Mouse (Mus musculus) embryonic facial prominence, embryonic 10.5 days (tissue): ENCODE results near the gene Pxdc1. TPM values are rescaled to one million over a fixed set of nuclear protein-coding genes. Genes with fewer than 3 reads are reported as not detected.
A peak's percentile ranks its signal among the peaks of the same experiment; 100 is the strongest.

Experiments
- DNase-seq: peaks from one replicate; pipeline ENCODE4 v3.0.0-alpha.2; 2017; ENCODE audit warnings: low spot score
- H3K27ac ChIP-seq: fragments of 300-500 bp; sonication (generic); replicated peaks from 2 replicates; pipeline ENCODE4 v1.5.1; 2016; ENCODE audit warnings: mild to moderate bottlenecking
- H3K27me3 ChIP-seq: fragments of 300-500 bp; sonication (generic); replicated peaks from 2 replicates; pipeline ENCODE4 v1.6.1; 2016; ENCODE audit warnings: low read depth, mild to moderate bottlenecking; ENCODE audit not compliant: poor library complexity, severe bottlenecking
- H3K36me3 ChIP-seq: fragments of 300-500 bp; sonication (generic); replicated peaks from 2 replicates; pipeline ENCODE4 v1.6.1; 2016; ENCODE audit warnings: mild to moderate bottlenecking, moderate library complexity
- H3K4me1 ChIP-seq: fragments of 300-500 bp; sonication (generic); 2 replicates; pipeline ENCODE4 v1.6.1; 2016
- H3K4me3 ChIP-seq: fragments of 300-500 bp; sonication (generic); 2 replicates; pipeline ENCODE4 v1.5.1; 2016; ENCODE audit warnings: mild to moderate bottlenecking, moderate library complexity
- H3K9me3 ChIP-seq: fragments of 300-500 bp; sonication (generic); 2 replicates; pipeline ENCODE4 v1.6.1; 2016; ENCODE audit warnings: mild to moderate bottlenecking
- WGBS: fragments of 180-500 bp; shearing (Covaris S2); methylation state at CpG from one replicate; pipeline ENCODE4 v1.1.7; 2016; 5-methylcytosine and 5-hydroxymethylcytosine counted together
- polyA plus RNA-seq: library from polyadenylated mRNA; unstranded; fragments of >200 nt; fragmentation: Nextera tagmentation; extraction: Ambion mirVana; gene quantifications from 2 replicates; pipeline ENCODE4 v1.2.1, GENCODE M21; 2016

Pxdc1 gene
- 4.1 TPM in 2 replicates for polyA plus RNA-seq

DNA sequence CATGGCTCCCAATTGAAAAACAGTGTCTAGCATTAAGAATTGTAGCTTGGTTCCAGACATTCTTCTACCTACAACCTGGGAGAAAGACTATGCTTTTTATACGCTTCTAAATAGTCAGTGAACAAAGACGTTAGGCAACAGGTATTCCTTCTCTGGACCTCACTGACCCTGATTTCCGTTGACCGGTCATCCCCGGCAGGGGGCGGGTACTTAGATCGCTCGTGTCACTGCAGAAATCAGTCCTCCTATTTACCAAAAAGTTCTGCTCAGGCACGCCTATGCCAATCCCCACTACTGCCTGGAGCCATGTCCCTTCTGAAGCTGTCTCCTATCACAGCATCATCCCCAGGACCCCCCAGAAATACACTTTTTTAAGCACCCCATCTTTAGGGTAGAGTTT lies at the start of gene Pxdc1:
Gene Pxdc1, minus strand, starts transcription at position 96 of the 400 bp plus-strand sequence.
- under 1% methylated on average over 9 of the region's 9 CpGs for WGBS
- peak within 1 kb of the TSS; percentile 88 for H3K27ac ChIP-seq

DNA sequence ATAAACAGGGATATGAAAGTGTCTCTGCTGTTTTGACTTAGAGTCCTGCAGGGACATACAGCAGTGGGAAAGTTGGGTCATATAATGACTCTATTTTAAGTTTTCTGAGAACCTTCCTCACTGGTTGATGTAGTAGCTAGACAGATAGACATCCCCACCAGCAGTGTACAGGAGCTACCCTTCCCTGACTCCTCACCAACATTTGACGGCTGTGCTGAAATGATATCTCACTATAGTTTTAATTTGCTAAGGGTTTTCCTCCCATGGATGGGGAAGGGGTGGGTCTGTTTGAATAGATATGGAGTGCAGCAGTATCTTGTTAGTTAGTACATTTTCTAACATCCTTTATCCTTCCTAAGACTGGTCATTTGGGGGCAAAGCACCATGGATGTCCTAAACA lies 47.3 kb upstream of the Pxdc1 start:
- Histone ChIP-seq H3K27me3 (no peaks in the 10 kb centered on the region), H3K4me3 (no peak overlapping the region), H3K36me3 (no peaks in the 10 kb centered on the region), H3K4me1 (peaks cover 15% of the 10 kb centered on the region), H3K27ac (no peak overlapping the region), H3K9me3 (no peaks in the 10 kb centered on the region)
- 92% methylated on average over 1 of the region's 1 CpGs for WGBS
- DNase-seq = no peak

More for the DNA sequence above, at the start of gene Pxdc1:
- peak within 1 kb of the TSS; percentile 73 for H3K4me3 ChIP-seq
- H3K36me3 ChIP-seq = no peaks in the 10 kb centered on the region
- H3K27me3 ChIP-seq = peaks cover 58% of the 10 kb centered on the region
- no peaks in the 10 kb centered on the region for H3K9me3 ChIP-seq
- peaks cover 35% of the 10 kb centered on the region for H3K4me1 ChIP-seq
- peak; percentile 73 for DNase-seq

DNA sequence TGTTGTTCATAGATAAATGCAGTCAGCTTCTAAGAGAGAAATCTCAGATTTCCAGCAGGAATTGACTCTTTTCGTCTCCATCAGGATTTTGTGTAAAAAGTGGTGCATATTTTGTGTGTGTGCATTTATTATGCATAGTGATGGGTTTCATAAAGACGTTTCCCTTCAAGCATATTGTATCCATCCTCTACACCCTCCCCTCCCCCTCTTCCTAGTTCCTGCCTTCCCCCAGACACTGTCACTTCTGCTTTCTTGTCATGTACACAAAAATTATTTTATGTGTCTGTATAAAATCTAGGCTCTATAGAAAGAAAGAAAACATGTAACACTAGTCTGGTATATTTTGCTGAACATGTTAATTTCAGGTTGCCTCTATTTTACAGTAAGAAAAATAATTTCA lies 46.8 kb upstream of the Pxdc1 start:
- no peak for DNase-seq
- Histone ChIP-seq H3K27me3 (no peaks in the 10 kb centered on the region), H3K36me3 (no peaks in the 10 kb centered on the region), H3K9me3 (no peaks in the 10 kb centered on the region), H3K27ac (no peak overlapping the region), H3K4me1 (peaks cover 15% of the 10 kb centered on the region), H3K4me3 (no peak overlapping the region)
- WGBS = 71% methylated on average over 2 of the region's 2 CpGs

DNA sequence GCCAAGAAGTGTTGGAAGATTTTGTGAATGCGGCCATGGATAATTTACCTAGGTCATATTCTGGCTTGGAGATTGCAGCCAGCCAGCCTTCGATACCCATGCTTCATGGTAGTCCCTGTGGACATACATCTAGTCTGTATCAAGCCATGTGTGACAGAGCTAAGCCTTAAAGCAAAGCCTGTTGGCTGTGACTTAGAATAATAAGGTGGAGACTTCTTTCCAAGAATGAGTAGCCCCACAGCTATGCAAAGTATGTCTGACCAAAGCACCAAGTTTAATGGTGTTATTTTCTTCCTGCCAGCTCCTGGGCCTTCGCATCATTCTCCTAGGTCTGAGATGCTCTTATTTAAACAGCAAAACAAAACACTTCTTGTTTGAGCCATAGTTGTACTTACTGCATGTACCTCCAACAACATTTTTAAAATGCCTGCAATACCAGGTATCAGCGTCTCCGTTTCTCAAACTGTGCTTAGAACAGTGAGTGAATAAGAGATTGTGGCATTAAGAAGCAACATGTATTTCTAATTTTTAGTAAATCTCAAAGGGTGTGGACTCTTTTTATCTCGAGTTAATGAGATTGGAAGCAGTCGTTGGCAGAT lies 43.5 kb upstream of the Pxdc1 start:
- Histone ChIP-seq H3K27ac (no peak overlapping the region), H3K9me3 (no peaks in the 10 kb centered on the region), H3K4me1 (peaks cover 15% of the 10 kb centered on the region), H3K4me3 (no peak overlapping the region), H3K27me3 (no peaks in the 10 kb centered on the region), H3K36me3 (no peaks in the 10 kb centered on the region)
- WGBS = 88% methylated on average over 7 of the region's 7 CpGs
- no peak for DNase-seq

DNA sequence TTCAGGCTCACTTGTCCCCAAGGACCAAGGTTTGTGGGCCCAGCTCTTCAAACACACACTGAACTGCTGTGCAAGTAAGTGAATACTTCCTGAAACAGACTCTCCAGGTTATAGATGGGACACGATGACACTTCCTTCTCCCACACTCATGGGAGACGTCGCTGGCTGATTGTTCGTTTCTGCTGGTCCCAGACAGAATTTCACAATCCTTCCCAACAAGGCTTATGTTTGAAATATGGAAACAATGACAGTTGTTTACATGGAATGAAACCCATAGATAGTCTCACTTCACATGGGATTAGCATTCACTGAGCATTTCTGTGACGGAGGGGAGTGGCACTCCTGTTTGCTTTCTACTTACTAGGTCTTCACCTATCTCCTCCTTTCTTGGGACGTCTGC lies 39.8 kb upstream of the Pxdc1 start:
- Histone ChIP-seq H3K9me3 (no peaks in the 10 kb centered on the region), H3K27me3 (no peaks in the 10 kb centered on the region), H3K4me1 (peaks cover 9% of the 10 kb centered on the region; the same call in 1 of the 2 replicates), H3K36me3 (no peaks in the 10 kb centered on the region), H3K27ac (no peak overlapping the region), H3K4me3 (no peak overlapping the region)
- no peak for DNase-seq
- 86% methylated on average over 6 of the region's 6 CpGs for WGBS

DNA sequence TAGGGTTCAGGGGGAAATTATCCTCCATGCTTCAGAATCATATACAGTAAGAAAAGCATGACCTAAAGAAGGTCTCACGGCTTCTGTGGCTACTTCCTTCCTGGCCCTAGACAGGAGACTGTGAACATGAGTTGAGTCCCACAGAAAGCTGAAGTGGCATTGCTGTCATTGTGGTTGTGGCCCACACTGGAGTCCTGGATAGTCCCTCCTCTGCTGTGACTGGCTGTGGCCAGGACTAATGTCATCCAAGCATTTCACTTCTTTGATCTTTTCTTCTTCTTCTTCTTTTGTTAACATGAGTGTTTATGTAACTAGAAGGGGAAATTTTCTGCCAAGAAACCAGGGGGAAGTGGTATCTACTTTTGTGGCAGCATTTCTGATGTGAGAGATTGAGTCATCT lies 37.8 kb upstream of the Pxdc1 start:
- H3K9me3 ChIP-seq = no peaks in the 10 kb centered on the region
- no peak overlapping the region for H3K27ac ChIP-seq
- H3K4me1 ChIP-seq = peaks cover 2% of the 10 kb centered on the region; the same call in 1 of the 2 replicates
- 86% methylated on average over 1 of the region's 1 CpGs for WGBS
- H3K36me3 ChIP-seq = no peaks in the 10 kb centered on the region
- no peaks in the 10 kb centered on the region for H3K27me3 ChIP-seq
- no peak for DNase-seq
- H3K4me3 ChIP-seq = no peak overlapping the region

DNA sequence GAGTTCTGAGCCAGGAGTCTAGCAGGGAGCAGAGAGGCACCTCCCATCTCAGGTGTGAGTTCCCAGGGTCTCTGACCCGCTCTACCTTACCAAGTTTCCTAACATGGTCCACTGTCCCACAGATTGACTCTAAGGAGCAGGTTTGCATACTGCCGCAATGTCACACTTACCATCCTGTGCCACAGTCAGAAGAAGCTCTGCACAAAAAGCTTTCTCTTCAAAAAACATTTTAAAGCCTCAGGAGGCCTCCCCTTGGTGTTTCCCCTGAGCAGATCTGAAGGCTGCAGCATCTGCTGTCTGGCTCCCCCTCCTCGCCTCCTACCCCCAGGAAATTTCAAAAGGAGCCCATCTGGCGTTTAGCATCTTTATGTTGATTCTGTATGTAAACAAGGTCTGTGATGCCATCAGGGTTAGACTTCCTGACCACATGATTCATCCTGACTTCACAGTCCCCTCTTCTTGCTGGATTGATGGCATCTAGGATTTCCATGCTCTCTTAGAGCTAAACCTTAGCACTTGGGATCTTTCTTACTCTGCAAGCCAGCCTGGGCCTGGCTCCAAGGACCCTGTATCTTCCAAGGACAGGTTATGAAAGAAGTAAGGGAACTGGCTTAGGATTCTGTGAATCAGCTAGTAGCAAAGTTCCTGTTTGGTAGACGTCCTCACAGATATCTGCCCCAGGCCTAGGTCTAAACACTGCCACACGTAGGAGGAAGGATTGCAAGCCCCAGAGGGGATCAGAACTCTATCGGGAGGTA lies 31.9 kb upstream of the Pxdc1 start:
- Histone ChIP-seq H3K4me3 (no peak overlapping the region), H3K27me3 (no peaks in the 10 kb centered on the region), H3K27ac (no peak overlapping the region), H3K36me3 (no peaks in the 10 kb centered on the region), H3K4me1 (no peaks in the 10 kb centered on the region), H3K9me3 (no peaks in the 10 kb centered on the region)
- DNase-seq = no peak
- WGBS = 70% methylated on average over 7 of the region's 7 CpGs

DNA sequence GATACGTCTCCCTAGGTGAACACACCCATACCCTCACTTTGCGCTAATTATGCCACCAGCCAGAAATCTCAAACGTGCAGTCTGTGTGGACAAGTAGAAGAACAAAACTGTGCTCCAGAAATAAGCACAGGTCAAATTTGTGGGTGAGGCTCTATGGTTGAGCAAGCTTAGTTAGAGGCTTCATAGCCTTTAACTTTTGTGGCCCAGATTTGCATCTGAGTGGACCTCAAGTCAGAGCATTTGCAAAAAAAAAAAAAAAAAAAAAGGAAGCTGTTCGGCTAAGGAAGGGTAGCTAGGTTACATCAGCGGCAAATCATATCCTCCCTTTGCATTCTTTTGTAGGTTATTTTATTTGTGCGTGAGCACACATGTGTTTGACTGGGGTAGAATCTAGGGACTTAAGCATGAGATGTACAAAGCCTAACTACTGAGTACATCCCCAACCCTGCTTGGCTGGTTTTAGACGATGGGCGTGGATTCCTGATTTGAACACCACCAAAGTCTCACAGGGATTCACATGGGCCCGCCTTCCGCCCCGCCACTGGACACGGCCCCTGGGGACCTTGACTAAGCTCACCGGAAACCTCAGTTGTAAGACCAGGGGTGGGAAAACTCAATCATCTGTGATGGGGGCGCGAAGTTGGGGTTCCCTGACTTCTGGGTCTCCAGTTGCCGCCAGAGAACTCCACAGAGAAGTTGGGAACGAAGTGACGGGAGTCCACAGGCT lies 30.6 kb upstream of the Pxdc1 start:
- Histone ChIP-seq H3K9me3 (no peaks in the 10 kb centered on the region), H3K36me3 (no peaks in the 10 kb centered on the region), H3K4me1 (no peaks in the 10 kb centered on the region), H3K4me3 (no peak overlapping the region), H3K27ac (no peak overlapping the region), H3K27me3 (no peaks in the 10 kb centered on the region)
- 91% methylated on average over 18 of the region's 18 CpGs for WGBS
- DNase-seq = no peak

DNA sequence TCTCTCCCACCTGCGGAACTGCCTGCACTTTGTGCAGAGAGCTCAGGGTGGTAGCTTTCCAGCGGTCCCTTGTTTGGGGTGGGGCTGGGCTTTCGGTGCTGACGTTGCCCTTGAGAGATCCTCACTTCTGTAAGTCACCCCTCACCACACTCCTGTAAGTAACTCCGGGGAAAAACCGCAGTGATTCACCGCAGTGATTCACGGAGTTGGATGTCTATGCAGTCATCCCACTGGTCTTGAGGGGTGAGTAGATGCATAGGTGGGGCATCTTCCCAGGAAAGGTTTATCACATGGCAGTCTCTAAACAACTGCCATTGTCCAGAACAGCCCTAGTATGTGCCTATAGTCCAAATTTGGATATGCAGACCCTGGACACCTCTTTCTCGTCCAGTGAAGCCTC lies 30.0 kb upstream of the Pxdc1 start:
- H3K9me3 ChIP-seq = no peaks in the 10 kb centered on the region
- no peak overlapping the region for H3K27ac ChIP-seq
- H3K27me3 ChIP-seq = no peaks in the 10 kb centered on the region
- 85% methylated on average over 9 of the region's 9 CpGs for WGBS
- H3K4me3 ChIP-seq = no peak overlapping the region
- H3K36me3 ChIP-seq = no peaks in the 10 kb centered on the region
- no peak for DNase-seq
- no peaks in the 10 kb centered on the region for H3K4me1 ChIP-seq

DNA sequence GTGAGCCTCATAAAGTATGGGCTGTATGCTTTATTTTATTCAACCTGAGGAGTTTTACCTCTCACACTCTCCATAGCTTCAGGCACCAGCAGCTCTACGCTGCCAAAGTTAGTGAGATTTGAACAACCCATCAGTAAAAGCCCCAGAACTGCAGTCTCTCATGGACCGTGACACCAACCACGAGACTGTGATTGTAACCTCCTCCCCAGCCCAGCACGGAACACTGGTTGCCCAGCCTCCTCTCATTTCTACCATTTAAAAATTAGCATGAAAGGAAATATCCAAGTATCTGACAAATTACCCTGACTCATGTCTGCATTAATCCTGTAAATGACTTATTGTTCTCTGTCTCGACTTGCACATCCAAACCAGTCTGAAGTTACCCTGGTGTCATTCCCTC lies 23.2 kb upstream of the Pxdc1 start:
- Histone ChIP-seq H3K36me3 (no peaks in the 10 kb centered on the region), H3K4me1 (peaks cover 12% of the 10 kb centered on the region), H3K27ac (no peak overlapping the region; the same call in 1 of the 2 replicates), H3K27me3 (no peaks in the 10 kb centered on the region), H3K4me3 (no peak overlapping the region), H3K9me3 (no peaks in the 10 kb centered on the region)
- 73% methylated on average over 5 of the region's 5 CpGs for WGBS
- DNase-seq = no peak

DNA sequence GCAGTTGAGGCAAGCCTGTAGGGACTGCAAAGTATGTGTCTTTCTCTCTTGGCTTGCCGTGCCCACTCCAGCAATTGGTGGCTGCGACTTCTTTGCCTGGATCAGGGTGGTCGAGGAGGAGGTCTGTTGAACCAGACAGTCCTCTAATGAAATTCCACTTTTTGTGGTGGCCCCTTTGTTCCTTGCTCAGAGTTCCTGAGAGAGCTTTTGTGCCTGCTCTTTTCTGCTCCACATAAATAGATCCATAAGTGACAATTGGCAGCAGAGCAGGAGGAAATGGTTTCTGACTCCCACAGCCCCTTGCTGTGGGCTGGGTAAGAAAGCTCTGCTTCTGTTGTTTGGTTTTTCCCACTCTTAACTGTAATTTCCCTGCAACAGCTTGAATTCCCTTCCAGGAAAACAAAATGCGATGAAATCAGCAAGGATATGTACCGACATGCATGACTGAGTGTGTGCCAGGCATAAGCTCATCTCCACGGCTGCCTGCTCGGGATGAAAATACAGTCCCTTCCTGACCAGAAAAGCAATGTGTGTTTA lies 22.6 kb upstream of the Pxdc1 start:
- Histone ChIP-seq H3K4me1 (peaks cover 12% of the 10 kb centered on the region), H3K27me3 (no peaks in the 10 kb centered on the region), H3K27ac (peak overlapping the region; percentile 62), H3K4me3 (no peak overlapping the region), H3K9me3 (no peaks in the 10 kb centered on the region), H3K36me3 (no peaks in the 10 kb centered on the region)
- WGBS = 58% methylated on average over 7 of the region's 7 CpGs
- no peak for DNase-seq

DNA sequence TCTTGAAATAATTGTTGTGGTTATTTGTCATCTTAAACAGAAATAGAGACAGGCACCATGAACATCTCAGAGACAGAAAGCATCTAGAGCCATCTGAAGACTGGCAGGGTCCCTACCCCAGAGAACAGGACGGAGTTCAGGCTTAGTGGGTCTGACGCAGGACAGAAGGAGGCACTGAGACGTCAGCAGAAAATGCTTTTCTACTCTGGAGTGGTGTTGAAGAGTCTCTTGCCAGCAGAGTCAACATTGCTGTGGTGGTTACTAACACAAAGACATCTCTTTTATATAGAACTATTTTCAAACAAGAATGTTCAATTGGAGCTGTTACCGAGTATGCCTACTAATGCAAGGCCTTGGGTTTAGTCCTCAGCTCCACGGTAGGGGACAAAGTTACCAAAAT lies 20.1 kb upstream of the Pxdc1 start:
- Histone ChIP-seq H3K27ac (no peak overlapping the region), H3K4me1 (peaks cover 17% of the 10 kb centered on the region), H3K4me3 (no peak overlapping the region), H3K36me3 (no peaks in the 10 kb centered on the region), H3K27me3 (no peaks in the 10 kb centered on the region), H3K9me3 (no peaks in the 10 kb centered on the region)
- no peak for DNase-seq
- 87% methylated on average over 5 of the region's 5 CpGs for whole genome bisulfite sequencing
